Mouse (Mus musculus) subcutaneous adipose tissue, adult 2 months (tissue): ENCODE measurements around the gene Kcnh5. TPM values are rescaled to one million over a fixed set of nuclear protein-coding genes. Genes with fewer than 3 reads are reported as not detected.

Source experiments
- polyA plus RNA-seq: library from polyadenylated mRNA; depleted of rRNA; stranded (reverse); fragments of >200 nt; gene quantifications from 2 replicates; pipeline ENCODE4 v1.2.3, GENCODE M21; 2012; ENCODE audit warnings: low replicate concordance; rRNA removed

Gene Kcnh5
- polyA plus RNA-seq, result 0.64 TPM in 1 of 2 replicates, not detected in the other

GRCm38 (mm10) chr12:75176691-75177645, at the start of gene Kcnh5:
Gene Kcnh5, minus strand, starts transcription at chr12:75177332.

Other genes with a start within 250 kb of the Kcnh5 start
- 63.1 and 128 TPM in 2 replicates for gene Rhoj, start 131.0 kb upstream of the Kcnh5 start, polyA plus RNA-seq
- gene Gphb5, start 239.4 kb upstream of the Kcnh5 start, polyA plus RNA-seq, result not detected in 2 replicates